Mouse (Mus musculus) kidney, postnatal 0 days (tissue): ENCODE results near the gene Ak5. TPM values are rescaled to one million over a fixed set of nuclear protein-coding genes. Genes with fewer than 3 reads are reported as not detected.

ENCODE experiments used
- ATAC-seq: fragments of 200-750 bp; cut with Nextera tagmentation; replicated peaks from 2 replicates; pipeline ENCODE4 v1.8.0; 2017; ENCODE audit warnings: low read depth, moderate number of reproducible peaks, moderate TSS enrichment, moderate library complexity; ENCODE audit not compliant: low FRiP score
- DNase-seq: peaks from one replicate; pipeline ENCODE4 v3.0.0-alpha.2; 2016; ENCODE audit warnings: low spot score
- H3K27ac ChIP-seq: fragments of 300-500 bp; sonication (generic); 2 replicates; pipeline ENCODE4 v1.5.1; 2014; ENCODE audit warnings: mild to moderate bottlenecking
- H3K27me3 ChIP-seq: fragments of 300-500 bp; sonication (generic); 2 replicates; pipeline ENCODE4 v1.6.1; 2014; ENCODE audit warnings: low read length, mixed read lengths; ENCODE audit not compliant: insufficient read depth
- H3K36me3 ChIP-seq: fragments of 300-500 bp; sonication (generic); 2 replicates; pipeline ENCODE4 v1.6.1; 2014; ENCODE audit warnings: low read length, mixed read lengths; ENCODE audit not compliant: insufficient read depth
- H3K4me1 ChIP-seq: fragments of 300-500 bp; sonication (generic); replicated peaks from 2 replicates; pipeline ENCODE4 v1.6.1; 2014; ENCODE audit warnings: antibody characterized with exemption, low read length, mixed read lengths; ENCODE audit not compliant: insufficient read depth
- H3K4me2 ChIP-seq: fragments of 300-500 bp; sonication (generic); 2 replicates; pipeline ENCODE4 v1.6.1; 2014; ENCODE audit warnings: mild to moderate bottlenecking, low read length, moderate library complexity, mixed read lengths
- H3K4me3 ChIP-seq: fragments of 300-500 bp; sonication (generic); replicated peaks from 2 replicates; pipeline ENCODE4 v1.5.1; 2014; ENCODE audit warnings: low read depth, low read length
- H3K9ac ChIP-seq: fragments of 300-500 bp; sonication (generic); 2 replicates; pipeline ENCODE4 v1.6.1; 2014; ENCODE audit warnings: low read depth, low read length
- H3K9me3 ChIP-seq: fragments of 300-500 bp; sonication (generic); replicated peaks from 2 replicates; pipeline ENCODE4 v1.6.1; 2016; ENCODE audit warnings: low read length, inconsistent platforms, mixed read lengths
- CTCF ChIP-seq: IDR thresholded peaks from 2 replicates; pipeline ENCODE4 v1.5.1; 2016; ENCODE audit warnings: antibody characterized with exemption, low read depth, mild to moderate bottlenecking, moderate library complexity
- WGBS: fragments of 180-500 bp; shearing (Covaris S2); extraction: QIAGEN DNeasy Blood & Tissue Kit; methylation state at CpG from one replicate; pipeline ENCODE4 v1.1.7; 2014; 5-methylcytosine and 5-hydroxymethylcytosine counted together
- polyA plus RNA-seq: library from polyadenylated mRNA; unstranded; fragments of >200 nt; fragmentation: Nextera tagmentation; extraction: Ambion mirVana; gene quantifications from 2 replicates; pipeline ENCODE4 v1.2.1, GENCODE M21; 2015

The Ak5 gene
- polyA plus RNA-seq, 1 experiment from 2014 or later: 4.6 TPM

DNA sequence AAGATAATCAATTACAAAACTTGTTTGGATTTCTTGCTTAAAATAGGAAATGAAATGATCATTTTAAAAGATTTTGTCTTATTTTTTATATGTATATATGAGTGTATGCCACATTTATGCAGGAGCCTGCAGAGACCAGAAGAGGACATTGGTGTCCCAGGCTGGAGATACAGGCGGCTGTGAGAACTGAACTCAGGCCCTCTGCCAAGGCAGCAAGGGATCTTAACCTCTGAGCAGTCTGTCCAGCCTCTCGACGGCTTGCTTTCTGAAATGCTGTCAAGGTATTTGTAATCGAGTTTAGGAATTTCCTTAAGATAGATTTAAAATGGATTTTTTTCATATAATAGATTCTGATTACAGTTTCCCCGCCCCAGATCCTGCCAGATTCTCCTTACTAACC is 20.4 kb upstream of the Ak5 start:
- H3K4me2 ChIP-seq: no peak overlapping the region
- H3K36me3 ChIP-seq: no peaks in the 10 kb centered on the region
- H3K27ac ChIP-seq: 0 out of 2 replicates have a peak overlapping the region, but pooled peaks have one; percentile 13
- no peak for TF ChIP-seq CTCF
- H3K9me3 ChIP-seq: no peaks in the 10 kb centered on the region
- no peak overlapping the region for H3K4me3 ChIP-seq
- no peak for DNase-seq
- no peak overlapping the region for H3K9ac ChIP-seq
- H3K4me1 ChIP-seq: no peaks in the 10 kb centered on the region
- 65% methylated on average over 5 of the region's 5 CpGs for WGBS
- H3K27me3 ChIP-seq: no peaks in the 10 kb centered on the region
- ATAC-seq: no peak

DNA sequence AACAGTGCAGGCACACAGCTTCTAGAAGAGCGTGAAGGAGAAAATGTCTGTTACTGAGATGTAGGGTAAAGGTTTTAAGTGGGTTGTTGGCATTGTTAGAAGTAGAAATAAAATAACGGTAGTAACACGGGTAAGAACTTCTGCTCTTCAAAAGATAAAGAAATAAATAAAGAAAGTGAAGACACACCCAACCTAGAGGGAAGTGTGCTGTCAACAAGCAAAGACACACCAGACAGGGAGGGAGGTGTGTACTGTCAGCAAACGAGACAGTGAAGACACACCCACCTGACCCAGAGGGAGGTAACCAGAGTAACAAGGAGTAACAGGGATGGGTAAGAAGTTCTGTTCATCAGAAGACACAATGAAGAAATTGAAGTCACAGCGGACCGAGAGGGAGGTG is 6.5 kb upstream of the Ak5 start:
- 76% methylated on average over 6 of the region's 6 CpGs for WGBS
- no peak for TF ChIP-seq CTCF
- Histone ChIP-seq H3K9ac (no peak overlapping the region), H3K27ac (no peak overlapping the region), H3K27me3 (no peaks in the 10 kb centered on the region), H3K9me3 (no peaks in the 10 kb centered on the region), H3K4me1 (no peaks in the 10 kb centered on the region), H3K4me2 (no peak overlapping the region), H3K36me3 (no peaks in the 10 kb centered on the region), H3K4me3 (no peak overlapping the region)
- DNase-seq: no peak
- no peak for ATAC-seq

DNA sequence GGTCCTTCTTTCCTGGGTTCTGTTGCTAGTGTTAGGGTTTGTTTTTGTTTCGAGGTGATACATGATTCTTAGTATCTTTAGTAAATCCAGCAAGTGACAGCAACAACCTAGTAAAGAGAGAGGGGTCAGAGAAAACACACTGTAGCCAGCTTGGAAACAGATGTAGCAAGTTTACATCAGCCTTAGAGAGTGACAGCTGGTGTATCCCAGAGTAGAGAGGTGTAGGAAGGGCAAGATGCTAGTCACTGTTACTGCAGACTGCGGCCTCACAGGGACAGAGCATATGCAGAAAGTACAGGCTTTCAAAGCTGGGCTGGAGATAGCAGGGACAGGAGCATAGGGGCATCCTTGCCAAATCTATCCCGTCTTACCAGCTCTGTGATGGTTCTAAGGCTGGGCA is 1.6 kb upstream of the Ak5 start:
- TF ChIP-seq CTCF: no peak
- no peak overlapping the region for H3K4me3 ChIP-seq
- H3K9ac ChIP-seq: no peak overlapping the region
- no peak overlapping the region for H3K27ac ChIP-seq
- no peaks in the 10 kb centered on the region for H3K9me3 ChIP-seq
- DNase-seq: no peak
- 73% methylated on average over 3 of the region's 3 CpGs for WGBS
- H3K4me1 ChIP-seq: peaks cover 7% of the 10 kb centered on the region
- peaks cover 12% of the 10 kb centered on the region; the same call in 1 of the 2 replicates for H3K27me3 ChIP-seq
- ATAC-seq: no peak
- no peak overlapping the region for H3K4me2 ChIP-seq
- no peaks in the 10 kb centered on the region for H3K36me3 ChIP-seq

DNA sequence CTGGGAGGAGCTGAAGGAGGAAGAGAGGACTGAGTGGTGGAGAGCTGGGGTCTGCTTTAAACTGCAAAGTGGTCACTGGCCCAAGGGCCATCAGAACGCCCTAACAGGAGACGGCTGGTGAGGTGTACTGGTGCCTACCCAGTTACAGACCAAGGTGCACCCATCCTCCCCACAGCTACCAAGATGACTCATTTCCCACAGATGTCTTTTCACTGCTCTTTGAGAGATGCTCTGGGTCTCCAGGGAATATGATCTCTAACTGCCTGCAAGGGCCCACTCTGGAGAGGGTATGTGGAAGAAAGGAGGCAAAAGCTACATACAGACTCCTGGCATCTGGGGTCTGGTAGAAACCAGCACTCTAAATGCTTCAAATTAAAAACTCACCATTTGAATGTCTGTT is 633 bp upstream of the Ak5 start:
- H3K9me3 ChIP-seq: no peaks in the 10 kb centered on the region
- TF ChIP-seq CTCF: no peak
- ATAC-seq: no peak
- peaks cover 7% of the 10 kb centered on the region for H3K4me1 ChIP-seq
- H3K36me3 ChIP-seq: no peaks in the 10 kb centered on the region
- WGBS: 75% methylated on average over 2 of the region's 2 CpGs
- no peak overlapping the region for H3K4me3 ChIP-seq
- H3K27ac ChIP-seq: no peak overlapping the region
- H3K9ac ChIP-seq: no peak overlapping the region
- DNase-seq: no peak
- H3K27me3 ChIP-seq: peaks cover 12% of the 10 kb centered on the region; the same call in 1 of the 2 replicates
- no peak overlapping the region for H3K4me2 ChIP-seq

DNA sequence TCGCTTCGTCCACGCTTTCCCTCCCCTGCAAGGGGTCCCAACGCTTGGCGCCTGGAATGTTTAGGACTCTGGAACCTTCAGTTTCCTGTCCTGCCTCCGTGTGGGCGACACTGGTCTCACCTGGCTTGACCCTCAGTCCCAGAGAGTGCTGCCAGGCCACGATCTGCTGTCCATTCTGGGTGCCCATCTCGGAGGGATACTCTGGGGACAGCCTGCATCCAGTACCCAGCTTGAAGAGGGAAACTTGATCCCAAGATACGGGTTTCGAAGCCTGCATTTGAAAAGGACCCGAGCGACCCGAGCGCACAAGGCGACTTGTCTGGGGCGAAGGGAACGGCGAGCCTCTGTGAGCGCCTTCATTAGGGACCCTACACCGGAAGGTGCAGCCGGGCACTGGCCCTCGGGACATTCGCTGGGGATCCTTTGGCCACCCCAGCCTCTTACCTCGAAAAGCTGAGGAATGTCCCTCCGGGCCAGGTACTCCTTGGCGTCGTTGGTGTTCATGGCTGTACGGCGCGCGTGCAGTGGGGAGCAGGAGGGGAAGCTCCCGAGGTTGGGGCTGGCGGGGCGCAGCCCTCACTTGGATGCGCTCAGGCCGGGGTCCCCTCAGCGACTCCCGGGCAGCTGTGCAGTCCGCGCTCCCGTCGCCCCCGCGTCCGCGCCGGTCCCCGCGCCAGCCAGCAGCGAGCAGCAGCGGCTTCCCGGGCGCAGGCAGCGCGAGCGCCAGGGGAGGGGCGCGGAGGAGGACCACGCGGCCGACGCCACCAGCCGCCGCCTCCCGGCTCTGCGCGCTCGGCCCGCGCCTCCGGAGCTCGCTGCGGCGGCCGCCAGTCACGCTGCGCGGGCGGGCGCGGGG is 576 bp downstream of the Ak5 start:
- DNase-seq (peak; percentile 53), ATAC-seq (0 out of 2 replicates have a peak, but pooled peaks have one; percentile 43)
- Histone ChIP-seq H3K27me3 (peaks cover 12% of the 10 kb centered on the region; the same call in 1 of the 2 replicates), H3K4me2 (peak overlapping the region; percentile 94), H3K4me3 (peak overlapping the region; percentile 51), H3K4me1 (peaks cover 7% of the 10 kb centered on the region), H3K9ac (peak overlapping the region; percentile 46), H3K36me3 (no peaks in the 10 kb centered on the region), H3K27ac (no peak overlapping the region), H3K9me3 (no peaks in the 10 kb centered on the region)
- under 1% methylated on average over 74 of the region's 82 CpGs for WGBS
- TF ChIP-seq CTCF: no peak

DNA sequence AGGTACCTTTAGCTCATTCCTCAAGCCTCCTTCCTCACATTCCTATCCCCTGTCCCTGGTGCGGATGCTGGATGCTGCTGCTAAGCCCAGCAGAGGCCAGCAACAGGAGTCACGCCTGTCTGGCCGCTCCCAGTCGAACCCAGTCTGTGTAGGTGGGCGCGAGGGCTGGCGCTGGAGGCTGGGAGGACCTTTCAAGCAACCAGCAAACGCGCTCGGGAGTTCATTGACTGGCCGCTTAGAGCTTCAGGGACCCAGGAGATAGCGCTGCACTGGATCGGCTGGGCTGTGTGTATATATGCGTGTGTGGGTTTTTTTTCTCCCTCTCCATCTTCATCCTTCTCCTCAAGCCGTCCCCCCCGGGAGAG is 1.2 kb downstream of the Ak5 start:
- peak overlapping the region; percentile 46; the same call in 1 of the 2 replicates for H3K9ac ChIP-seq
- H3K4me1 ChIP-seq: peaks cover 7% of the 10 kb centered on the region
- DNase-seq: no peak
- whole genome bisulfite sequencing: under 1% methylated on average over 15 of the region's 16 CpGs
- H3K27me3 ChIP-seq: peaks cover 12% of the 10 kb centered on the region; the same call in 1 of the 2 replicates
- H3K4me3 ChIP-seq: peak overlapping the region; percentile 51
- no peaks in the 10 kb centered on the region for H3K36me3 ChIP-seq
- ATAC-seq: no peak
- H3K27ac ChIP-seq: no peak overlapping the region
- peak overlapping the region; percentile 94 for H3K4me2 ChIP-seq
- no peak for TF ChIP-seq CTCF
- no peaks in the 10 kb centered on the region for H3K9me3 ChIP-seq
